Mouse (Mus musculus): Measurements from ENCODE around the gene Serpinb5. TPM values are rescaled to one million over a fixed set of nuclear protein-coding genes. Genes with fewer than 3 reads are reported as not detected.
"Not testable (repeated sequence)": the region's sequence is repeated elsewhere in the genome, so short reads cannot be mapped to it uniquely, and the experiment has no call there.

The Serpinb5 gene
- polyA plus RNA-seq, 1 experiment from 2014 or later = 0.88 TPM

DNA sequence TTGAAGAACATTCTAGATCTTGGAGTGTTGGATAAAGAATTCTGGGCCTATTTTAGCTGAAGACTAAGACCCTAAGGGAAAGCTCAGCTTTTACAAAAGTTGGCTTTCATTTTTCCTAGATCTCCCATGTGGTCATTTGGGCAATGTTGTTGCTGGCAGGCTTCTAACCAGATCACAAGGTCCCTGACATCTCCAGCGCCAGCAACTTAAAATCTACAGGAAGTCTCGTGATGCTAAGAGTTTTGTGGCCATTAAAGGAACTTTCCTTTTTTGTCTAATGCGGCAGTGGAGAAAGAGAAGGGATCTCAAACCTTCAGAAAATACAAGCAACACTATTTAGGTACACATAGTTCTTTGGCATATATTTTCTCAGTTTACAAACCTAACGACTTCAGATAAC is 21.8 kb downstream of the Serpinb5 start:
- Histone ChIP-seq H3K36me3 (no peaks in the 10 kb centered on the region), H3K4me3 (no peak overlapping the region), H3K9ac (no peak overlapping the region), H3K27ac (no peak overlapping the region), H3K4me1 (no peaks in the 10 kb centered on the region), H3K9me3 (no peaks in the 10 kb centered on the region), H3K27me3 (no peaks in the 10 kb centered on the region), H3K4me2 (replicated peaks) (no peak overlapping the region)
- no peak for ATAC-seq (ENCODE audit: low FRiP score, low read depth)
- WGBS = 80% methylated on average over 4 of the region's 4 CpGs

DNA sequence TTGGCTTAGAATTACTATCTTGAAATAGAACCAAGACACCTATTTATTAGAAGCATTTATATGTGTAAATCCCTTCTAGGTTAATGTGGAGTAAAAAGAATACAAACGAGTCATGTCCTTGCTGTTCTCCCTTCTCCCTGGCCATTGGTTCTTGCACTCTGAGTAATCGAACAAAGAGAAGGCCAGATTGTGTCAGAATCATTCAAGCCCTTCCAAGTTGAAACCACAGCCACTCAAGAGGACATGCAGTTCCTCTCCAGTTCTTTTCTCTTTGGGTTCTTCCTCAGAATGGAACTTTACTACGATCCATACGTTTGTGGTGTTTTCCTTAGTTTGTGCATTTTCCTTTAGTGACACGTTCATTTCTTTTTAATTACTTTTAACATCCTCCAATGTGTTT is 22.4 kb downstream of the Serpinb5 start:
- H3K4me2 ChIP-seq (replicated peaks) = no peak overlapping the region
- no peaks in the 10 kb centered on the region for H3K4me1 ChIP-seq
- no peak overlapping the region for H3K9ac ChIP-seq
- H3K27me3 ChIP-seq = no peaks in the 10 kb centered on the region
- 74% methylated on average over 5 of the region's 5 CpGs for WGBS
- H3K27ac ChIP-seq = no peak overlapping the region
- H3K9me3 ChIP-seq = no peaks in the 10 kb centered on the region
- ATAC-seq (ENCODE audit: low FRiP score, low read depth) = no peak
- H3K4me3 ChIP-seq = no peak overlapping the region
- no peaks in the 10 kb centered on the region for H3K36me3 ChIP-seq

GRCm38 (mm10) chr1:106883812-106884211 is 22.8 kb downstream of the Serpinb5 start:
- Histone ChIP-seq H3K9me3 (no peaks in the 10 kb centered on the region), H3K4me3 (no peak overlapping the region), H3K36me3 (no peaks in the 10 kb centered on the region), H3K4me2 (replicated peaks) (no peak overlapping the region), H3K4me1 (no peaks in the 10 kb centered on the region), H3K9ac (no peak overlapping the region), H3K27ac (no peak overlapping the region), H3K27me3 (no peaks in the 10 kb centered on the region)
- no peak for ATAC-seq (ENCODE audit: low FRiP score, low read depth)
- WGBS = 3% methylated on average over 2 of the region's 2 CpGs

DNA sequence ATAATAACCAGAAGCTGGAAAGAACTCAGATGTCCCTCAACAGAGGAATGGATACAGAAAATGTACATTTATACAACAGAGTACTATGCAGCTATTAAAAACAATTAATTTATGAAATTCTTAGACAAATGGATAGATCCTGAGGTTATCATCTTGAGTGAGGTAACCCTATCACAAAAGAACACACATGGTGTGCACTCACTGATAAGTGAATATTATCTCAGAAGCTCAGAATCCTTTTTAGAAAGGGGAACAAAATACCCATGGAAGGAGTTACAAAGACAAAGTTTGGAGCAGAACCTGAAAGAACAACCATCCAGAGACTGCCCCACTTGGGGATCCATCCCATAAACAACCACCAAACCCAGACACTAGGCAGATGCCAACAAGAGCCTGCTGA is 34.2 kb downstream of the Serpinb5 start:
- not testable (repeated sequence) for H3K27me3 ChIP-seq; H3K36me3 ChIP-seq; H3K9ac ChIP-seq; H3K9me3 ChIP-seq; H3K27ac ChIP-seq; ATAC-seq (ENCODE audit: low FRiP score, low read depth); H3K4me2 ChIP-seq (replicated peaks); H3K4me1 ChIP-seq; H3K4me3 ChIP-seq

GRCm38 (mm10) chr1:106901406-106901805 is 40.4 kb downstream of the Serpinb5 start:
- no peaks in the 10 kb centered on the region for H3K36me3 ChIP-seq
- H3K4me1 ChIP-seq = no peaks in the 10 kb centered on the region
- H3K9me3 ChIP-seq = no peaks in the 10 kb centered on the region
- H3K27ac ChIP-seq = no peak overlapping the region
- H3K4me2 ChIP-seq (replicated peaks) = no peak overlapping the region
- WGBS = 36% methylated on average over 4 of the region's 4 CpGs
- no peak for ATAC-seq (ENCODE audit: low FRiP score, low read depth)
- H3K4me3 ChIP-seq = no peak overlapping the region
- H3K27me3 ChIP-seq = no peaks in the 10 kb centered on the region
- no peak overlapping the region for H3K9ac ChIP-seq

DNA sequence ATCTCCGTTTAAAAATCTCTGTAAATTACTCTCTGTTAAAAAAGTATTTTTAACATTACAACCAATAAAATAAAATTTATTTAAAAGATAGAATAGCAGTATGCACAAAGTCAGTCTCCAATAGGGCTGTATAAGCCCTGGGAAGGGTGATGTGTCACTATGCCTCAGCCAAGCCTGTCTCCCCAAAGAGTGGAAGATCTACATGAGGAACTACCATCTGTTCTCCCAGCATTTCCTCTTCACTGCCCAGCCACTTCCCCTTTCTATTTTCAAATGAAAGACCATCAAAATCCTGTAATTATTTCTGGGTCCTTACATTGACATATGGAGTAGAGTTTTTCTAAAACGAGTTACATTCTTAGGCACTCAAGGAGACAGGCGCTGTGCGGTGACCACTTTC is 71.0 kb downstream of the Serpinb5 start:
- no peaks in the 10 kb centered on the region for H3K27me3 ChIP-seq
- no peak overlapping the region for H3K4me2 ChIP-seq (replicated peaks)
- no peaks in the 10 kb centered on the region for H3K4me1 ChIP-seq
- no peaks in the 10 kb centered on the region for H3K36me3 ChIP-seq
- 79% methylated on average over 4 of the region's 4 CpGs for WGBS
- H3K9ac ChIP-seq = no peak overlapping the region
- no peak for ATAC-seq (ENCODE audit: low FRiP score, low read depth)
- H3K4me3 ChIP-seq = no peak overlapping the region
- H3K9me3 ChIP-seq = no peaks in the 10 kb centered on the region
- H3K27ac ChIP-seq = no peak overlapping the region

Other genes with a start within 250 kb of the Serpinb5 start
- 33.3 and 37.8 TPM in 2 replicates for gene Bcl2, start 146.9 kb upstream of the Serpinb5 start, polyA plus RNA-seq (2015; fragmentation: Nextera tagmentation; extraction: Ambion mirVana)
- 13.0 and 13.3 TPM in 2 replicates for gene Kdsr, start 101.4 kb upstream of the Serpinb5 start, polyA plus RNA-seq (2015; fragmentation: Nextera tagmentation; extraction: Ambion mirVana)
- gene Vps4b, start 64.4 kb upstream of the Serpinb5 start, polyA plus RNA-seq (2015; fragmentation: Nextera tagmentation; extraction: Ambion mirVana) = 61.4 and 66.6 TPM in 2 replicates
- 0.59 and 0.70 TPM in 2 replicates for gene Serpinb12, start 73.3 kb downstream of the Serpinb5 start, polyA plus RNA-seq (2015; fragmentation: Nextera tagmentation; extraction: Ambion mirVana)
- not detected in 2 replicates for gene Serpinb13, start 119.8 kb downstream of the Serpinb5 start, polyA plus RNA-seq (2015; fragmentation: Nextera tagmentation; extraction: Ambion mirVana)
- gene Serpinb3a, start 191.1 kb downstream of the Serpinb5 start, polyA plus RNA-seq (2015; fragmentation: Nextera tagmentation; extraction: Ambion mirVana) = 0.14 and 0.23 TPM in 2 replicates
- gene Serpinb3d, start 222.3 kb downstream of the Serpinb5 start, polyA plus RNA-seq (2015; fragmentation: Nextera tagmentation; extraction: Ambion mirVana) = not detected in 2 replicates

Measured in limb, embryonic 13.5 days (tissue).